Mouse (Mus musculus) forebrain, embryonic 14.5 days (tissue): ENCODE results near the gene Rnf225. TPM values are rescaled to one million over a fixed set of nuclear protein-coding genes. Genes with fewer than 3 reads are reported as not detected.
A peak's percentile ranks its signal among the peaks of the same experiment; 100 is the strongest.
"Not testable (repeated sequence)": the region's sequence is repeated elsewhere in the genome, so short reads cannot be mapped to it uniquely, and the experiment has no call there.

Experiments used
- ATAC-seq: fragments of 200-750 bp; cut with Nextera tagmentation; 2 replicates; pipeline ENCODE4 v1.8.0; 2017; ENCODE audit warnings: mild to moderate bottlenecking, moderate library complexity
- DNase-seq: peaks from one replicate; pipeline ENCODE4 v3.0.0-alpha.2; 2015; ENCODE audit warnings: low spot score
- H3K27ac ChIP-seq: fragments of 300-500 bp; sonication (generic); 2 replicates; pipeline ENCODE4 v1.5.1; 2014; ENCODE audit warnings: low read depth, mild to moderate bottlenecking, control low read depth, low read length, moderate library complexity
- H3K27me3 ChIP-seq: fragments of 300-500 bp; sonication (generic); replicated peaks from 2 replicates; pipeline ENCODE4 v1.6.1; 2014; ENCODE audit warnings: low read length, control low read depth, mixed read lengths; ENCODE audit not compliant: control insufficient read depth, insufficient read depth
- H3K36me3 ChIP-seq: fragments of 300-500 bp; sonication (generic); 2 replicates; pipeline ENCODE4 v1.6.1; 2014; ENCODE audit warnings: low read length, control low read depth; ENCODE audit not compliant: control insufficient read depth, insufficient read depth
- H3K4me1 ChIP-seq: fragments of 300-500 bp; sonication (generic); 2 replicates; pipeline ENCODE4 v1.6.1; 2014; ENCODE audit warnings: antibody characterized with exemption, low read length, control low read depth; ENCODE audit not compliant: control insufficient read depth, insufficient read depth
- H3K4me2 ChIP-seq: fragments of 300-500 bp; sonication (generic); 2 replicates; pipeline ENCODE4 v1.6.1; 2014; ENCODE audit warnings: mild to moderate bottlenecking, control low read depth, low read length
- H3K4me3 ChIP-seq: fragments of 300-500 bp; sonication (generic); 2 replicates; pipeline ENCODE4 v1.5.1; 2014; ENCODE audit warnings: low read depth, low read length, control low read depth
- H3K9ac ChIP-seq: fragments of 300-500 bp; sonication (generic); 2 replicates; pipeline ENCODE4 v1.6.1; 2014; ENCODE audit warnings: mild to moderate bottlenecking, low read length, control low read depth, moderate library complexity
- H3K9me3 ChIP-seq: fragments of 300-500 bp; sonication (generic); replicated peaks from 2 replicates; pipeline ENCODE4 v1.6.1; 2016; ENCODE audit warnings: low read length, control low read depth, mixed read lengths; ENCODE audit not compliant: control insufficient read depth
- WGBS: fragments of 180-500 bp; shearing (Covaris S2); extraction: QIAGEN DNeasy Blood & Tissue Kit; methylation state at CpG from one replicate; pipeline ENCODE4 v1.1.7; 2014; 5-methylcytosine and 5-hydroxymethylcytosine counted together
- polyA plus RNA-seq: library from polyadenylated mRNA; unstranded; fragments of >200 nt; fragmentation: Nextera tagmentation; extraction: Ambion mirVana; gene quantifications from 2 replicates; pipeline ENCODE4 v1.2.1, GENCODE M21; 2014

Rnf225 gene
- polyA plus RNA-seq, 1 experiment from 2014 or later, result 0.57 TPM

GRCm38 (mm10) chr7:12921705-12922465, 5.3 kb upstream of the Rnf225 start, which contains the start of gene Rps5:
Gene Rps5 (plus strand): TSS chr7:12922290.
- peak within 1 kb of the TSS; percentile 98 for H3K4me2 ChIP-seq
- ATAC-seq (peak; percentile 98), DNase-seq (peak; percentile 100)
- H3K36me3 ChIP-seq, result peaks cover 40% of the 10 kb centered on the region
- peak within 1 kb of the TSS; percentile 83 for H3K9ac ChIP-seq
- peaks cover 7% of the 10 kb centered on the region for H3K4me1 ChIP-seq
- no peaks in the 10 kb centered on the region for H3K9me3 ChIP-seq
- H3K27me3 ChIP-seq, result no peaks in the 10 kb centered on the region
- WGBS, result under 1% methylated on average over 55 of the region's 55 CpGs
- peak within 1 kb of the TSS; percentile 92 for H3K4me3 ChIP-seq
- H3K27ac ChIP-seq, result peak within 1 kb of the TSS; percentile 90

GRCm38 (mm10) chr7:12922729-12923128, 4.5 kb upstream of the Rnf225 start:
- DNase-seq, result no peak
- peaks cover 43% of the 10 kb centered on the region for H3K36me3 ChIP-seq
- peaks cover 7% of the 10 kb centered on the region for H3K4me1 ChIP-seq
- H3K4me2 ChIP-seq, result peak overlapping the region; percentile 98
- peaks cover 7% of the 10 kb centered on the region; the same call in 1 of the 2 replicates for H3K27me3 ChIP-seq
- no peak overlapping the region for H3K27ac ChIP-seq
- no peak for ATAC-seq
- H3K9ac ChIP-seq, result peak overlapping the region; percentile 83
- 4% methylated on average over 8 of the region's 8 CpGs for WGBS
- no peaks in the 10 kb centered on the region for H3K9me3 ChIP-seq
- peak overlapping the region; percentile 92 for H3K4me3 ChIP-seq

- ATAC-seq (no peak), DNase-seq (no peak)
- Histone ChIP-seq H3K4me1 (peaks cover 7% of the 10 kb centered on the region), H3K27me3 (peaks cover 10% of the 10 kb centered on the region; the same call in 1 of the 2 replicates), H3K4me2 (no peak overlapping the region), H3K9ac (no peak overlapping the region), H3K4me3 (no peak overlapping the region), H3K27ac (no peak overlapping the region), H3K36me3 (peaks cover 49% of the 10 kb centered on the region), H3K9me3 (no peaks in the 10 kb centered on the region)
- 86% methylated on average over 7 of the region's 7 CpGs for WGBS
Observed at GRCm38 (mm10) chr7:12926316-12926715, 900 bp upstream of the Rnf225 start.

GRCm38 (mm10) chr7:12927693-12928589, 725 bp downstream of the Rnf225 start:
- peak; percentile 38 for ATAC-seq
- DNase-seq, result peak; percentile 7
- Histone ChIP-seq H3K36me3 (peaks cover 49% of the 10 kb centered on the region), H3K4me2 (peak overlapping the region; percentile 40), H3K27me3 (peaks cover 10% of the 10 kb centered on the region; the same call in 1 of the 2 replicates), H3K9ac (peak overlapping the region; percentile 48), H3K4me1 (peaks cover 4% of the 10 kb centered on the region), H3K9me3 (no peaks in the 10 kb centered on the region), H3K27ac (no peak overlapping the region), H3K4me3 (peak overlapping the region; percentile 9; the same call in 1 of the 2 replicates)
- 4% methylated on average over 65 of the region's 65 CpGs for WGBS

GRCm38 (mm10) chr7:12933615-12934140, 6.5 kb downstream of the Rnf225 start:
- H3K9ac ChIP-seq, result no peak overlapping the region
- H3K9me3 ChIP-seq, result no peaks in the 10 kb centered on the region
- no peak overlapping the region for H3K4me2 ChIP-seq
- DNase-seq (no peak), ATAC-seq (no peak)
- no peak overlapping the region for H3K27ac ChIP-seq
- 0 out of 2 replicates have a peak, but pooled peaks cover 2% of the 10 kb centered on the region for H3K36me3 ChIP-seq
- 79% methylated on average over 4 of the region's 4 CpGs for WGBS
- no peaks in the 10 kb centered on the region for H3K4me1 ChIP-seq
- no peaks in the 10 kb centered on the region for H3K27me3 ChIP-seq
- H3K4me3 ChIP-seq, result no peak overlapping the region

GRCm38 (mm10) chr7:12934808-12935207, 7.6 kb downstream of the Rnf225 start:
- no peak for ATAC-seq
- H3K4me3 ChIP-seq, result no peak overlapping the region

GRCm38 (mm10) chr7:12937254-12937803, 10.1 kb downstream of the Rnf225 start:
- not testable (repeated sequence) for ATAC-seq, H3K9ac ChIP-seq, H3K27me3 ChIP-seq, H3K9me3 ChIP-seq, H3K4me3 ChIP-seq, H3K4me2 ChIP-seq, H3K36me3 ChIP-seq, H3K4me1 ChIP-seq, H3K27ac ChIP-seq, DNase-seq
- WGBS, result 88% methylated on average over 3 of the region's 4 CpGs

More at GRCm38 (mm10) chr7:12934808-12935207, 7.6 kb downstream of the Rnf225 start:
- Histone ChIP-seq H3K4me2 (no peak overlapping the region), H3K9me3 (no peaks in the 10 kb centered on the region), H3K4me1 (no peaks in the 10 kb centered on the region), H3K36me3 (no peaks in the 10 kb centered on the region), H3K27ac (no peak overlapping the region), H3K27me3 (no peaks in the 10 kb centered on the region), H3K9ac (no peak overlapping the region)
- no peak for DNase-seq
- WGBS, result 70% methylated on average over 3 of the region's 3 CpGs

- DNase-seq (no peak), ATAC-seq (no peak)
- Histone ChIP-seq H3K4me1 (no peaks in the 10 kb centered on the region), H3K9me3 (no peaks in the 10 kb centered on the region), H3K4me3 (no peak overlapping the region), H3K27ac (no peak overlapping the region), H3K36me3 (no peaks in the 10 kb centered on the region), H3K9ac (no peak overlapping the region), H3K4me2 (no peak overlapping the region), H3K27me3 (no peaks in the 10 kb centered on the region)
- 75% methylated on average over 4 of the region's 4 CpGs for WGBS
Observed at GRCm38 (mm10) chr7:12940599-12940998, 13.4 kb downstream of the Rnf225 start.
